Mouse (Mus musculus) lung, postnatal 0 days (tissue): ENCODE data around the gene Myo9a.

Experiments
- CTCF ChIP-seq: IDR thresholded peaks from 2 replicates; pipeline ENCODE4 v1.5.1; 2016; ENCODE audit warnings: antibody characterized with exemption, mild to moderate bottlenecking
- EP300 ChIP-seq: IDR thresholded peaks from 2 replicates; pipeline ENCODE4 v1.6.1; 2016; ENCODE audit warnings: antibody characterized with exemption, mild to moderate bottlenecking, control low read depth

DNA sequence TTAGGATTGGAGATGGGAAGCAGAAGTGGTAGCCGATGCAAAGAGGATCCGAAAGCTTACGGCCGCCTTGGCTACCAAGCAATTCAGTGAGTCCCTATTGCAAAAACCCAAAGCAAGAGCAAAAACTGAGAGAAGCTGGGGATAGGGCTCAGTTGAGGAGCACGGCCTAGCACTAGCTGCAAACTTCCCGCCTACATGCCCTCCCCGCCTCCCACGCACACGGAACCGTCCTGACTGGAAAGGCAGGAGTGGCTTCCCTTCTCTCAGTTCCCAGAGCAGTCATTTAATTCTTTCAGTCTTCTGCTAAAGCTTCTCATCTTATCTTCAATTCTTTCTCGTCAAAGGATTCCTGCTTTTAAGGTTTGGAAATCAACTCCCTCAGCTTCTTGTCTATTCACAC is 1.7 kb upstream of the Myo9a start:
- TF ChIP-seq EP300 (no peak), CTCF (no peak)
